Mouse (Mus musculus): Measurements from ENCODE around the gene Fyb. TPM values are rescaled to one million over a fixed set of nuclear protein-coding genes. Genes with fewer than 3 reads are reported as not detected.
"Not testable (repeated sequence)": the region's sequence is repeated elsewhere in the genome, so short reads cannot be mapped to it uniquely, and the experiment has no call there.

Gene Fyb
- polyA plus RNA-seq, 1 experiment from 2014 or later, result 3.6 TPM

DNA sequence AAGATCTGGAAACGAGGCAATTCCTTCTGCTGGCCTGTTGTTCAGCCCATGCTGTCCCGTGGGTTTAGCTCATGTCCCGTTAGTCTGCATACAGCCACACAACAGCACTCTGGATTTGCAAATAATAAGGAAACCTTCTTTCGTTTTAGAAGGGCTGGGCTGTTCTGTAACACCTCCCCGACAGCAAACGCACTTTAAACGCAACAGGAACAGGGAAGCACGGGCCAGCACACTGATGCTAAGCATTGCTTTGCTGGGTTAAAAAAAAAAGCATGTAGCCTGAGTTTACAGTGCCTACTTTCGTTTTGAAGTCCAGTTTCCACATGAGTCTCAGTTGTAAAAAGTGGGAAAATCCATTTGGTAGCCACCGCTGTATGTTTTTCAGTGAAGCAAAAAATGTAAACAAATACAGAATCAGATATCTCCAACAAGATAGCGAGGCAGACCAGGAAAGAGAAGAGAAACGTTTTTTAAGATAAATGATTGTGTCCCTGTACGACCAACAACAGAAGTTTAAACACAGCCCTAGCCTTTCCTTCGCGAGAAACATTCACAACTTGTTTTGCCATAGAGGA, 56.6 kb downstream of the Fyb start:
- H3K36me3 ChIP-seq, result no peaks in the 10 kb centered on the region
- H3K4me1 ChIP-seq, result no peaks in the 10 kb centered on the region; the same call in 1 of the 2 replicates
- H3K4me3 ChIP-seq, result no peak overlapping the region
- no peaks in the 10 kb centered on the region for H3K9me3 ChIP-seq
- WGBS, result 75% methylated on average over 15 of the region's 15 CpGs
- H3K27ac ChIP-seq, result no peak overlapping the region
- H3K4me2 ChIP-seq (replicated peaks), result no peak overlapping the region
- no peak overlapping the region for H3K9ac ChIP-seq
- no peaks in the 10 kb centered on the region for H3K27me3 ChIP-seq
- ATAC-seq (ENCODE audit: insufficient number of reproducible peaks, insufficient read depth, low FRiP score, low TSS enrichment), result no peak

DNA sequence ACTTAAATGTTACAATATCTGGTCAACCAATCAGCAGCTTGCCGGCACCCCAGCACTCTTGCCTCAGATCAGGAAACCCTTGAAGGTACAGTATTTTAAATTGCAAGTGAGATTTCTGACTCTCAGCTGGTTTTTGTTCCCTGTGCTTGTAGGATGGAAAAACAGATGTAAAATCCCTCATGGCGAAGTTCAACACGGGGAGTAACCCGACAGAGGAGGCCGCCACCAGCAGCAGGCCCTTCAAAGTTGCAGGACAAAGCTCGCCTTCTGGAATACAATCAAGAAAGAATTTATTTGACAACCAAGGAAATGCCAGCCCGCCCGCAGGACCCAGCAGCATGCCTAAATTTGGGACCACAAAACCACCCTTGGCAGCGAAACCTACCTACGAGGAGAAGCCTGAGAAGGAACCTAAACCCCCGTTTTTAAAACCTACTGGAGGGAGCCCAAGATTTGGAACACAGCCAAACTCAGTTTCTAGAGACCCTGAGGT, 57.2 kb downstream of the Fyb start:
- Histone ChIP-seq H3K36me3 (no peaks in the 10 kb centered on the region), H3K4me3 (no peak overlapping the region), H3K4me1 (no peaks in the 10 kb centered on the region; the same call in 1 of the 2 replicates), H3K9ac (no peak overlapping the region), H3K27ac (no peak overlapping the region), H3K4me2 (replicated peaks) (no peak overlapping the region), H3K27me3 (no peaks in the 10 kb centered on the region), H3K9me3 (no peaks in the 10 kb centered on the region)
- ATAC-seq (ENCODE audit: insufficient number of reproducible peaks, insufficient read depth, low FRiP score, low TSS enrichment), result no peak
- 74% methylated on average over 11 of the region's 11 CpGs for WGBS

DNA sequence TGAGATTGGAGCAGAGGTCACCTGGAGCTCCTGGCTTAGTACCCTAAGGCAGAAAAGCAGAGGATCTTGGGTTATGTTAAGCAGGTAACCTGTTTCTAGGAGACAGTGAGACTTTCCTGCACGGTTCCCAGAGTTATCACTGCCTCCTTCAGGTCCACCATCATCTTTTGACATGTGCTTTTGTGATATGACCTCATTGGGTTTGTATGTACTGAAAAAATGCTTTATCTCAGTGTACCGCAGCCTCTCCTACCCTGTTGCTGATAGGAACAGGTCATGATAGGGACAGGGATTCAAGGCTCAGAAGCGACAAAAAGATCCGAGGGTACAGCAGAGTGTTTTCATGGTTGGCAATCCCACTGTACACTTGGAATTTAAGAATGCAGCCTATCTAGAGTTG, 62.0 kb downstream of the Fyb start:
- 87% methylated on average over 4 of the region's 4 CpGs for WGBS
- Histone ChIP-seq H3K27ac (no peak overlapping the region), H3K36me3 (no peaks in the 10 kb centered on the region), H3K9ac (no peak overlapping the region), H3K9me3 (no peaks in the 10 kb centered on the region), H3K27me3 (no peaks in the 10 kb centered on the region), H3K4me1 (no peaks in the 10 kb centered on the region), H3K4me3 (no peak overlapping the region), H3K4me2 (replicated peaks) (no peak overlapping the region)
- ATAC-seq (ENCODE audit: insufficient number of reproducible peaks, insufficient read depth, low FRiP score, low TSS enrichment), result no peak

DNA sequence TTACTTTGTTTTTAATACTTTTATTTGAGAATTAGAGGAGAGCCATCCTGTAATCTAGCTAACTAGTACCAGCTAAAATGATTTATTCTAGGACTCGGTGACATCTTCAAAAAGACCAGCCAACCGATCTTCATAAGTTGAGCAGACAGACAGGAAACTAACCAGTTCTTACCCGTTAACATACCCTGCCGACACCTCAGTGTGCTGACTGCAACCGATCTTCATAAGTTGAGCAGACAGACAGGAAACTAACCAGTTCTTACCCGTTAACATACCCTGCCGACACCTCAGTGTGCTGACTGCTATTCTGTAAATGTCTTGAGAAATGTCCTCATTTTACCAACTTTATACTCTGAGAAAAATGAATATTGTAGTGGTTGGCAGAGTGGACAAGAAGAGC, 63.7 kb downstream of the Fyb start:
- not testable (repeated sequence) for ATAC-seq (ENCODE audit: insufficient number of reproducible peaks, insufficient read depth, low FRiP score, low TSS enrichment); H3K27ac ChIP-seq; H3K4me1 ChIP-seq; H3K9ac ChIP-seq; H3K36me3 ChIP-seq; H3K4me2 ChIP-seq (replicated peaks); H3K27me3 ChIP-seq; H3K4me3 ChIP-seq; H3K9me3 ChIP-seq
- WGBS, result 85% methylated on average over 7 of the region's 7 CpGs

GRCm38 (mm10) chr15:6587526-6587925, 64.9 kb downstream of the Fyb start:
- Histone ChIP-seq H3K27ac (no peak overlapping the region), H3K4me2 (replicated peaks) (no peak overlapping the region), H3K4me3 (no peak overlapping the region), H3K36me3 (no peaks in the 10 kb centered on the region), H3K9me3 (no peaks in the 10 kb centered on the region), H3K27me3 (no peaks in the 10 kb centered on the region), H3K9ac (no peak overlapping the region), H3K4me1 (no peaks in the 10 kb centered on the region)
- 31% methylated on average over 3 of the region's 3 CpGs for WGBS
- no peak for ATAC-seq (ENCODE audit: insufficient number of reproducible peaks, insufficient read depth, low FRiP score, low TSS enrichment)

GRCm38 (mm10) chr15:6588192-6588591, 65.5 kb downstream of the Fyb start:
- Histone ChIP-seq H3K36me3 (no peaks in the 10 kb centered on the region), H3K4me1 (no peaks in the 10 kb centered on the region), H3K4me3 (no peak overlapping the region), H3K27me3 (no peaks in the 10 kb centered on the region), H3K4me2 (replicated peaks) (no peak overlapping the region), H3K27ac (peak overlapping the region; percentile 47), H3K9ac (no peak overlapping the region), H3K9me3 (no peaks in the 10 kb centered on the region)
- no peak for ATAC-seq (ENCODE audit: insufficient number of reproducible peaks, insufficient read depth, low FRiP score, low TSS enrichment)
- 41% methylated on average over 7 of the region's 7 CpGs for WGBS

GRCm38 (mm10) chr15:6590846-6591451, 68.3 kb downstream of the Fyb start:
- Histone ChIP-seq H3K9ac (no peak overlapping the region), H3K4me2 (replicated peaks) (no peak overlapping the region)
- WGBS, result 83% methylated on average over 4 of the region's 4 CpGs

DNA sequence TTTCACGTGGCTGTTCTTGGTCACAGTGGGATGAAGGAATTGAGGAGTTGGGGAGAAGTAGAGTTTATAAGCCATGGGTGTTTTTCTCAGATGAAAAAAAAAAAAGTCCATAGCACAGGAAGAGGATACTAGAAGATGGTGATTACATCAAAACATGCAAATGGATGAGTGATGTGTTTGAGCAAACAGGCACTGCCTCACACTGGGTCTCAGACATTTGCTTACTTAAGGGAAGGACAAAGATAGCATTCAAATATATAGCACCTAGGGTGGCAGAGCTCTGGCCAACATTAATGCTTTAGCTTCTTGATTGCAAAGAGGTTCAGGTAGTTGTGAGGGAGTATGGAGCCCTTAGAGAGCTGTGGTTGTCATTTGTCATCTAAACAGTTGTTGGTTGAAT, 68.9 kb downstream of the Fyb start:
- no peak overlapping the region for H3K4me2 ChIP-seq (replicated peaks)
- H3K4me3 ChIP-seq, result no peak overlapping the region
- H3K9ac ChIP-seq, result no peak overlapping the region
- H3K36me3 ChIP-seq, result no peaks in the 10 kb centered on the region
- H3K4me1 ChIP-seq, result no peaks in the 10 kb centered on the region
- 73% methylated on average over 1 of the region's 1 CpGs for whole genome bisulfite sequencing
- H3K27me3 ChIP-seq, result no peaks in the 10 kb centered on the region
- H3K27ac ChIP-seq, result no peak overlapping the region
- ATAC-seq (ENCODE audit: insufficient number of reproducible peaks, insufficient read depth, low FRiP score, low TSS enrichment), result no peak
- H3K9me3 ChIP-seq, result no peaks in the 10 kb centered on the region

More at GRCm38 (mm10) chr15:6590846-6591451, 68.3 kb downstream of the Fyb start:
- H3K36me3 ChIP-seq, result no peaks in the 10 kb centered on the region
- H3K4me3 ChIP-seq, result no peak overlapping the region
- no peak for ATAC-seq (ENCODE audit: insufficient number of reproducible peaks, insufficient read depth, low FRiP score, low TSS enrichment)
- no peaks in the 10 kb centered on the region for H3K27me3 ChIP-seq
- H3K9me3 ChIP-seq, result no peaks in the 10 kb centered on the region
- no peak overlapping the region for H3K27ac ChIP-seq
- H3K4me1 ChIP-seq, result no peaks in the 10 kb centered on the region

DNA sequence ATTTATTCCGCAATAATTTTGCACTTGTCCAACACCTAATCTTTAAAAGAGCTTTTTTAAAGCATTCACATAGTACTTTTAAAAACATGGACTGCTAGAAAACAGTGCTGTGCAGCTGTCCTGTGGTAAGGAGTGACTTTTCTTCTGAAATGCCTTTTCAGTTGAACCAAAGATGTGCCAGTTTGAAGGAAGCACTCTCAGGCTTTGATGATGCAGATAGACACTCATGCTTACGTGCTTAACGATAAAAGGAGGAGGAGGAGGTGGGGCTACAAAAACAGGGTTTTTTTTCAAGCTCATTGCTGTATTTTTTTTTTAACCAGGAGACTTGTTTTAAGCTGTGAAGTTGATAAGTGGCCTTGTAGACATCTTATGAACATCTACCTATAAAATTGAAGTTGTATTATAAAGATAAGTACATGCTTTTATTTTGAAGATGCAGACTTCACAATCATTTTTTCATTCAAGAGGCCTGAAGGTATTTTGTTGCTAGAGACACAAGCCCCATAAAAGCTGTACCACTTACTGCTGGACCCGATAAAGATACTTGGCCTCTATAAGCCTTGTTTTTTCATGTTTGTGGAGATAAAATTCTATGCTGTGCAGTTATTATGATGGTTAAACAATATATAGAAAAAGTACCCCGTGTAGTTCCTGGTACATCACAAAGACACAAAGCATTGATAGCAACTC, 70.1 kb downstream of the Fyb start:
- WGBS, result 83% methylated on average over 5 of the region's 5 CpGs
- no peak overlapping the region for H3K9ac ChIP-seq
- no peak overlapping the region for H3K4me3 ChIP-seq
- no peak overlapping the region for H3K27ac ChIP-seq
- H3K4me2 ChIP-seq (replicated peaks), result no peak overlapping the region
- no peaks in the 10 kb centered on the region for H3K27me3 ChIP-seq
- H3K36me3 ChIP-seq, result no peaks in the 10 kb centered on the region
- H3K9me3 ChIP-seq, result no peaks in the 10 kb centered on the region
- no peak for ATAC-seq (ENCODE audit: insufficient number of reproducible peaks, insufficient read depth, low FRiP score, low TSS enrichment)
- no peaks in the 10 kb centered on the region for H3K4me1 ChIP-seq

DNA sequence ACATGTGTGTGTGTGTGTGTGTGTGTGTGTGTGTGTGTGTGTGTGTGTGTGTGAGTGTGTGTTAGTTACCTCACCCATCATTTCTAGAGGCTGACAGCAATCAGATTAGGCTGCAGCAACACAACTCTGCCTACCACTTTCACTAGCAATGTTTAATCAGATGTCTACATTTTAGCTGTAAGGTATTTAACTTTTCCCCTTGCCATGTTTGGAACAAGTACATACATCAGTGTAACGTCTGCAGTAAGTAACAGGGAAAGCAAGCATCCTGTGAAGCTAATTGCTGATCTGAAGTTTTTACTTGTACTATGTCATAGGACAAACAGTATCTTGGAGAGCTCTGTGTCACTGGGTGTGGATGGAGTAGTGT, 70.6 kb downstream of the Fyb start:
- Histone ChIP-seq H3K27me3 (no peaks in the 10 kb centered on the region), H3K4me2 (replicated peaks) (no peak overlapping the region), H3K4me3 (no peak overlapping the region), H3K4me1 (no peaks in the 10 kb centered on the region), H3K9me3 (no peaks in the 10 kb centered on the region), H3K27ac (no peak overlapping the region), H3K9ac (no peak overlapping the region), H3K36me3 (no peaks in the 10 kb centered on the region)
- no peak for ATAC-seq (ENCODE audit: insufficient number of reproducible peaks, insufficient read depth, low FRiP score, low TSS enrichment)
- WGBS, result 68% methylated on average over 1 of the region's 1 CpGs

DNA sequence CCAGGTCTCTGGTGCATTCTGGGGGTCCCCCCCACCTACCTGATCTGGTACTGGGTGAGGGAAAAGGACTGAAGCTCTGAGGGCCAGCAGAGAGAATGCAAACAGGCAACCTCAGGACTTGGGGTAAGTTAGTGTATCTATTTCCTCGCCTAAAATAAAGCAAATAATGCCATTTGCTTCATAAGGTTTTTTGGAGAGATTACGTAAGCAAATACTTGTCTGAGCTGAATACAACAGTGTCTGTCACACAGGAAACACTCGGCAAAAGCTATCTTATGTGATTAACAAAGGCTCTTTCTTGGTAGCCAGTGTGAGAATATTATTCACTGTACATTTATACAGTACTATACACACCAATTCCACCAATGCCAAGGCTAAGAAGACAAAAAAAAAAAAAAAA, 76.0 kb downstream of the Fyb start:
- 77% methylated on average over 3 of the region's 3 CpGs for WGBS
- Histone ChIP-seq H3K4me1 (no peaks in the 10 kb centered on the region), H3K27me3 (no peaks in the 10 kb centered on the region), H3K4me3 (no peak overlapping the region), H3K27ac (no peak overlapping the region), H3K9me3 (no peaks in the 10 kb centered on the region), H3K4me2 (replicated peaks) (no peak overlapping the region), H3K36me3 (no peaks in the 10 kb centered on the region), H3K9ac (no peak overlapping the region)
- ATAC-seq (ENCODE audit: insufficient number of reproducible peaks, insufficient read depth, low FRiP score, low TSS enrichment), result no peak

DNA sequence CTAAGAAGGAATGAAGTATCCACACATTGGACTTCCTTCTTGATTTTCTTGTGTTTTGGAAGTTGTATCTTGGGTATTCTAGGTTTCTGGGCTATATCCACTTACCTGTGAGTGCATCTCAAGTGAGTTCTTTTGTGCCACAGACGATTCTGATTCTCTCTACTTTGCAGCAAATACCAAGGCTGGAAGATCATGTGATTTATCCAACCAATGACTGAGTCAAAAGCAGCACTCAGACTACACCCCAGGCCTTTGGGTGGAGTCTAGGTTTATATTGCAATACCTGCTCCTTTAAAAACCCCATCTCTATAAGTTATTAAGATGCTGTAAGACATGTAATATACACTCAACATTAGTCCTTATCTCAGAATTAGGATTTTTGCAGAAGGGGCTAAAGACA, 77.7 kb downstream of the Fyb start:
- Histone ChIP-seq H3K4me1 (no peaks in the 10 kb centered on the region), H3K36me3 (no peaks in the 10 kb centered on the region), H3K27me3 (no peaks in the 10 kb centered on the region), H3K4me2 (replicated peaks) (no peak overlapping the region), H3K27ac (no peak overlapping the region), H3K9ac (no peak overlapping the region), H3K9me3 (no peaks in the 10 kb centered on the region), H3K4me3 (no peak overlapping the region)
- no peak for ATAC-seq (ENCODE audit: insufficient number of reproducible peaks, insufficient read depth, low FRiP score, low TSS enrichment)
- WGBS, result 56% methylated on average over 1 of the region's 1 CpGs

Measured in embryonic facial prominence, embryonic 12.5 days (tissue).